Mouse (Mus musculus) heart, embryonic 12.5 days (tissue): ENCODE measurements around the gene Ngrn. TPM values are rescaled to one million over a fixed set of nuclear protein-coding genes. Genes with fewer than 3 reads are reported as not detected.

ENCODE experiments used
- ATAC-seq: fragments of 200-750 bp; cut with Nextera tagmentation; 2 replicates; pipeline ENCODE4 v1.8.0; 2017; ENCODE audit warnings: moderate TSS enrichment, moderate library complexity; ENCODE audit not compliant: insufficient number of reproducible peaks, low FRiP score
- H3K27ac ChIP-seq: fragments of 300-500 bp; sonication (generic); 2 replicates; pipeline ENCODE4 v1.5.1; 2016; ENCODE audit warnings: mild to moderate bottlenecking, moderate library complexity; ENCODE audit not compliant: poor library complexity, severe bottlenecking
- H3K27me3 ChIP-seq: fragments of 300-500 bp; sonication (generic); replicated peaks from 2 replicates; pipeline ENCODE4 v1.6.1; 2016; ENCODE audit warnings: mild to moderate bottlenecking, moderate library complexity
- H3K36me3 ChIP-seq: fragments of 300-500 bp; sonication (generic); 2 replicates; pipeline ENCODE4 v1.6.1; 2016; ENCODE audit warnings: mild to moderate bottlenecking, moderate library complexity
- H3K4me1 ChIP-seq: fragments of 300-500 bp; sonication (generic); replicated peaks from 2 replicates; pipeline ENCODE4 v1.6.1; 2016; ENCODE audit warnings: mild to moderate bottlenecking
- H3K4me2 ChIP-seq: fragments of 300-500 bp; sonication (generic); 2 replicates; pipeline ENCODE4 v1.6.1; 2016; ENCODE audit warnings: mild to moderate bottlenecking, moderate library complexity
- H3K4me3 ChIP-seq: fragments of 300-500 bp; sonication (generic); 2 replicates; pipeline ENCODE4 v1.5.1; 2016; ENCODE audit warnings: mild to moderate bottlenecking
- H3K9ac ChIP-seq: fragments of 300-500 bp; sonication (generic); 2 replicates; pipeline ENCODE4 v1.6.1; 2016; ENCODE audit warnings: mild to moderate bottlenecking, moderate library complexity
- H3K9me3 ChIP-seq: fragments of 300-500 bp; sonication (generic); replicated peaks from 2 replicates; pipeline ENCODE4 v1.6.1; 2016; ENCODE audit warnings: mild to moderate bottlenecking, moderate library complexity
- WGBS: fragments of 180-500 bp; shearing (Covaris S2); methylation state at CpG from one replicate; pipeline ENCODE4 v1.1.7; 2016; 5-methylcytosine and 5-hydroxymethylcytosine counted together
- polyA plus RNA-seq: library from polyadenylated mRNA; unstranded; fragments of >200 nt; fragmentation: Nextera tagmentation; extraction: Ambion mirVana; gene quantifications from 2 replicates; pipeline ENCODE4 v1.2.1, GENCODE M21; 2016

Ngrn gene
- polyA plus RNA-seq, 1 experiment from 2014 or later = 43.4 TPM

DNA sequence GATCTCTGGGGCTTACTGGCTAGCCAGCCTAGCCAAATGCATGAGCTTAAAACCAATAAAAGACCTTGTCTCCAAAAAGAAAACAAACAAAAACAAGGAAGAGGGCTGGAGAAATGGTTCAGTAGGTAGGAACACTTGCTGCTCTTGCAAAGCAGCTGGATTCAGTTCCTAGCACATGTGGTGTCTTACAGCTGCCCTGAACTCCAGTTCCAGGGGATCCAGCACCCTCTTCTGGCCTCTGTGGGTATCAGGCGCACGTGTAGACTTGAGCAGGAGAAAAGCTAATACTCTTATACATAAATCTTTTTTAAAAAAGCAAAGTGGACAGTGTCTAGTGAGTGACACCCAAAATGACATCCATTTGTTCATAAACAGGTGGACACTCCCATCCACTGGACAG, 40.5 kb downstream of the Ngrn start:
- ATAC-seq = no peak
- Histone ChIP-seq H3K27me3 (no peaks in the 10 kb centered on the region), H3K4me2 (no peak overlapping the region), H3K27ac (no peak overlapping the region), H3K4me1 (peaks cover 12% of the 10 kb centered on the region), H3K36me3 (peaks cover 73% of the 10 kb centered on the region), H3K9me3 (no peaks in the 10 kb centered on the region), H3K4me3 (no peak overlapping the region), H3K9ac (no peak overlapping the region)
- 91% methylated on average over 2 of the region's 2 CpGs for WGBS

DNA sequence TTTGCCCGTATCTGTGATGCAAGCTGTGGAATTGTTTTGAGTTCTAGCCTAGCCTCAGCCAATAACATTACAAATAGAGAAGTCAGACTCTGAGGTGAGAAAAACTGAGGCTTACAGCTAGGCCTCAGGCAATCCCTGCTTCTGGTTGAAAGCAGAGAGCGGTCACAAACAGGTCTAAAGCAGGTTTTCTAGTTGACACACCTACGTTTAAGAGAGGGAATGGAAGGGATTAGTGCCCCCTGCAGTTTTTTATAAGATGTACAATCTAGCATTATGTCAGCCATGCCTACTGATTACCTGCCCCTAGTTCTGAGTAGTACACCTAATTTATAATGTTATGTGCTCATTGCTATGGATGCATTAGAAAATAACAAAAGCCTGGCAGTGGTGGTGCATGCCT, 46.8 kb downstream of the Ngrn start:
- no peaks in the 10 kb centered on the region for H3K9me3 ChIP-seq
- no peak overlapping the region for H3K27ac ChIP-seq
- ATAC-seq = no peak
- 83% methylated on average over 3 of the region's 3 CpGs for WGBS
- no peak overlapping the region for H3K4me2 ChIP-seq
- H3K9ac ChIP-seq = no peak overlapping the region
- H3K4me3 ChIP-seq = no peak overlapping the region
- no peaks in the 10 kb centered on the region for H3K4me1 ChIP-seq
- H3K27me3 ChIP-seq = no peaks in the 10 kb centered on the region
- H3K36me3 ChIP-seq = peaks cover 93% of the 10 kb centered on the region

DNA sequence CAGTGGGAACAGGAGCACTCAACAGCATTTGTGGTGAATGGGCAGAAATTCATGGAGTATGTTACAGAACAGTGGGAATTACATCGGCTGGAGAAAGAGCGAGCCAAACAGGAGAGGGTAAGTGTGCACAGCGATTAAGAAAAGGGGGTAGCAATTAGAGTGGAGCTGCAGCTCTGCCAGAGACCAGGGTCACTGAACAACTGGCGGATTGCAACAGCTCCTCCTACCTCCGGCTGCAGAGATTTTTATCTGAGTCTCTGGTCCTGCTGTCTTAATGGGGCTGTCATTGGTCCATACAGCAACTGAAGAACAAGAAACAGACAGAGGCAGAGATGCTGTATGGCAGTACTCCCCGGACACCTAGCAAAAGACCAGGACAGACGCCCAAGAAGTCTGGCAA, 49.8 kb downstream of the Ngrn start:
- H3K9me3 ChIP-seq = no peaks in the 10 kb centered on the region
- H3K27ac ChIP-seq = no peak overlapping the region
- no peaks in the 10 kb centered on the region for H3K27me3 ChIP-seq
- no peak overlapping the region for H3K9ac ChIP-seq
- peaks cover 94% of the 10 kb centered on the region for H3K36me3 ChIP-seq
- no peak overlapping the region for H3K4me2 ChIP-seq
- 77% methylated on average over 7 of the region's 7 CpGs for WGBS
- no peak for ATAC-seq
- H3K4me1 ChIP-seq = no peaks in the 10 kb centered on the region
- H3K4me3 ChIP-seq = no peak overlapping the region

Other genes with a start within 250 kb of the Ngrn start
- gene Zfp710, start 236.4 kb upstream of the Ngrn start, polyA plus RNA-seq = 13.5 and 13.7 TPM in 2 replicates
- 1,569 and 1,607 TPM in 2 replicates for gene Idh2, start 145.8 kb upstream of the Ngrn start, polyA plus RNA-seq
- 10.3 and 10.7 TPM in 2 replicates for gene Sema4b, start 74.4 kb upstream of the Ngrn start, polyA plus RNA-seq
- gene Cib1, start 28.4 kb upstream of the Ngrn start, polyA plus RNA-seq = 43.4 and 47.3 TPM in 2 replicates
- gene Gdpgp1, start 28.4 kb upstream of the Ngrn start, polyA plus RNA-seq = 3.6 and 3.9 TPM in 2 replicates
- gene Ttll13, start 14.8 kb upstream of the Ngrn start, polyA plus RNA-seq = 0.26 and 0.37 TPM in 2 replicates
- gene Vps33b, start 8.4 kb downstream of the Ngrn start, polyA plus RNA-seq = 11.1 and 12.4 TPM in 2 replicates
- 137 and 152 TPM in 2 replicates for gene Prc1, start 33.2 kb downstream of the Ngrn start, polyA plus RNA-seq
- gene Rccd1, start 63.2 kb downstream of the Ngrn start, polyA plus RNA-seq = 6.1 and 8.9 TPM in 2 replicates
- gene Unc45a, start 79.8 kb downstream of the Ngrn start, polyA plus RNA-seq = 20.5 and 21.0 TPM in 2 replicates
- gene Hddc3, start 81.9 kb downstream of the Ngrn start, polyA plus RNA-seq = 14.4 and 15.8 TPM in 2 replicates
- 25.0 and 31.0 TPM in 2 replicates for gene Man2a2, start 110.2 kb downstream of the Ngrn start, polyA plus RNA-seq
- 10.2 and 11.4 TPM in 2 replicates for gene Fes, start 126.7 kb downstream of the Ngrn start, polyA plus RNA-seq
- 24.5 and 25.9 TPM in 2 replicates for gene Furin, start 144.2 kb downstream of the Ngrn start, polyA plus RNA-seq